Mouse (Mus musculus) ZHBTc4 (cell line): ENCODE results near the gene Coq4.

Experiments
- DNase-seq: peaks from one replicate; pipeline ENCODE4 v3.0.0-alpha.2; 2011; ENCODE audit warnings: low read depth, low spot score

The Coq4 gene

GRCm38 (mm10) chr2:29792772-29793487 lies 5.6 kb downstream of the Coq4 start:
- no peak for DNase-seq

- peak; percentile 97 for DNase-seq
Measured at GRCm38 (mm10) chr2:29802075-29802826, 15.0 kb downstream of the Coq4 start, which contains the start of gene Slc27a4. TSS of gene Slc27a4 (plus strand) at chr2:29802634.

- DNase-seq = no peak
Measured at GRCm38 (mm10) chr2:29802827-29803201, 15.5 kb downstream of the Coq4 start.

- DNase-seq = peak; percentile 71
Measured at GRCm38 (mm10) chr2:29803400-29803831, 16.1 kb downstream of the Coq4 start.

- DNase-seq = no peak
Measured at GRCm38 (mm10) chr2:29815678-29816371, 28.5 kb downstream of the Coq4 start.

- DNase-seq = peak; percentile 91
Measured at GRCm38 (mm10) chr2:29817426-29818232, 30.3 kb downstream of the Coq4 start.

GRCm38 (mm10) chr2:29819363-29819762 lies 32.1 kb downstream of the Coq4 start:
- no peak for DNase-seq

- DNase-seq = peak; percentile 99
Measured at GRCm38 (mm10) chr2:29820025-29820817, 32.9 kb downstream of the Coq4 start, which contains the start of gene Urm1. TSS of gene Urm1 (plus strand) at chr2:29820075.

- DNase-seq = no peak
Measured at GRCm38 (mm10) chr2:29826318-29826925, 39.1 kb downstream of the Coq4 start.

- DNase-seq = peak; percentile 99
Measured at GRCm38 (mm10) chr2:29826926-29827708, 39.8 kb downstream of the Coq4 start.

- no peak for DNase-seq
Measured at GRCm38 (mm10) chr2:29827709-29828024, 40.4 kb downstream of the Coq4 start.

GRCm38 (mm10) chr2:29831106-29831505 lies 43.8 kb downstream of the Coq4 start:
- DNase-seq = no peak

GRCm38 (mm10) chr2:29833796-29834195 lies 46.5 kb downstream of the Coq4 start:
- no peak for DNase-seq

GRCm38 (mm10) chr2:29835391-29835899 lies 48.2 kb downstream of the Coq4 start:
- DNase-seq = peak; percentile 95

- DNase-seq = no peak
Measured at GRCm38 (mm10) chr2:29839460-29839859, 52.2 kb downstream of the Coq4 start.

GRCm38 (mm10) chr2:29843231-29844105 lies 56.2 kb downstream of the Coq4 start:
- peak; percentile 58 for DNase-seq

- no peak for DNase-seq
Measured at GRCm38 (mm10) chr2:29844115-29844514, 56.8 kb downstream of the Coq4 start.

GRCm38 (mm10) chr2:29844661-29845060 lies 57.4 kb downstream of the Coq4 start:
- no peak for DNase-seq
